Mouse (Mus musculus) forebrain, embryonic 12.5 days (tissue): ENCODE measurements around the gene Dhrs1. TPM values are rescaled to one million over a fixed set of nuclear protein-coding genes. Genes with fewer than 3 reads are reported as not detected.
A peak's percentile ranks its signal among the peaks of the same experiment; 100 is the strongest.

Experiments used
- ATAC-seq: fragments of 200-750 bp; cut with Nextera tagmentation; 2 replicates; pipeline ENCODE4 v1.8.0; 2017; ENCODE audit warnings: moderate TSS enrichment; ENCODE audit not compliant: low FRiP score
- H3K27ac ChIP-seq: fragments of 300-500 bp; sonication (generic); 2 replicates; pipeline ENCODE4 v1.5.1; 2016; ENCODE audit warnings: mild to moderate bottlenecking
- H3K27me3 ChIP-seq: fragments of 300-500 bp; sonication (generic); 2 replicates; pipeline ENCODE4 v1.6.1; 2016; ENCODE audit warnings: mild to moderate bottlenecking
- H3K36me3 ChIP-seq: fragments of 300-500 bp; sonication (generic); replicated peaks from 2 replicates; pipeline ENCODE4 v1.6.1; 2016; ENCODE audit warnings: mild to moderate bottlenecking
- H3K4me1 ChIP-seq: fragments of 300-500 bp; sonication (generic); 2 replicates; pipeline ENCODE4 v1.6.1; 2016
- H3K4me2 ChIP-seq: fragments of 300-500 bp; sonication (generic); 2 replicates; pipeline ENCODE4 v1.6.1; 2016; ENCODE audit warnings: mild to moderate bottlenecking, moderate library complexity
- H3K4me3 ChIP-seq: fragments of 300-500 bp; sonication (generic); replicated peaks from 2 replicates; pipeline ENCODE4 v1.5.1; 2016; ENCODE audit warnings: mild to moderate bottlenecking
- H3K9ac ChIP-seq: fragments of 300-500 bp; sonication (generic); 2 replicates; pipeline ENCODE4 v1.6.1; 2016; ENCODE audit warnings: mild to moderate bottlenecking
- H3K9me3 ChIP-seq: fragments of 300-500 bp; sonication (generic); 2 replicates; pipeline ENCODE4 v1.6.1; 2016
- WGBS: fragments of 180-500 bp; shearing (Covaris S2); methylation state at CpG from one replicate; pipeline ENCODE4 v1.1.7; 2016; 5-methylcytosine and 5-hydroxymethylcytosine counted together
- polyA plus RNA-seq: library from polyadenylated mRNA; unstranded; fragments of >200 nt; fragmentation: Nextera tagmentation; extraction: Ambion mirVana; gene quantifications from 2 replicates; pipeline ENCODE4 v1.2.1, GENCODE M21; 2016

Dhrs1 gene
- 68.8 and 74.1 TPM in 2 replicates for polyA plus RNA-seq

DNA sequence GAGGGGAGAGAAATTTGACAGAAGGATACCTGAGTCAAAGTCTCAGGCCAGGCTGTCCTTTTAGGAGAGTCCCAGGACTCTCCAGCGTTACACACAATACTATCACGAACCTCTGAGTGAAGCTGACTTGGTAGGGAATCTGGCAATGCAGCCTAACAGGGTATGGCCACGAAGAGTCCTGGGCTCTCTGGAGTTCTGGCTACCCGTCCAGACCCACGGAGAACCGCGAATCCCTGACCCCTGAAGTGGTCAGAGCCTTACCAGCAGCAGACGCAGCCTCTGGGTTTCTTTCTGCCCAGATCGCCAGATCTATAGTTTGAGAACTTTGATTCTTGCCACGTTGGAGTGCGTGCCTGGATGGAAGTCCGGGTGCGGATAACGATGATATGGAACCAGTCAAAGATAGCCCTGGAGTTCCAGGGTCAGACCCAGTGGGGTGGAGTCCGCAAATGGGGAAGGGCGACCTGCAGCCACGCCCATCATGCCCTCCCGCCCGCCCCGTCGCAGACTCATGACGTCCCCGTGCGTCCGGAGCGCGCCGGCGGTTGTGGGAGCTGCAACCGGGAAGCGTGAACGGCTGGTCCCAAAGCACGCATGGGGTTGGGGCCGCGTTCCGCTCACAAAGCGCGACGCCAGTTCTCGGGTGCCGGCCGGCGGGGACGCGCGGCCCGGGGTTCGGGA is at the start of gene Dhrs1, which contains the start of gene Nop9:
Dhrs1 (minus strand) TSS at position 511 of the 681 bp plus-strand sequence.
Nop9 (plus strand) TSS at position 514 of the 681 bp plus-strand sequence.
- H3K9me3 ChIP-seq, result no peaks in the 10 kb centered on the region
- peaks cover 26% of the 10 kb centered on the region for H3K36me3 ChIP-seq
- ATAC-seq, result peak; percentile 86
- 1% methylated on average over 48 of the region's 48 CpGs for WGBS
- 0 out of 2 replicates have a peak within 1 kb of the TSS, but pooled peaks have one; percentile 36 for H3K27ac ChIP-seq
- peak within 1 kb of the TSS; percentile 90 for H3K9ac ChIP-seq
- no peaks in the 10 kb centered on the region for H3K27me3 ChIP-seq
- H3K4me3 ChIP-seq, result peak within 1 kb of the TSS; percentile 93
- H3K4me1 ChIP-seq, result peaks cover 33% of the 10 kb centered on the region
- H3K4me2 ChIP-seq, result peak within 1 kb of the TSS; percentile 97

DNA sequence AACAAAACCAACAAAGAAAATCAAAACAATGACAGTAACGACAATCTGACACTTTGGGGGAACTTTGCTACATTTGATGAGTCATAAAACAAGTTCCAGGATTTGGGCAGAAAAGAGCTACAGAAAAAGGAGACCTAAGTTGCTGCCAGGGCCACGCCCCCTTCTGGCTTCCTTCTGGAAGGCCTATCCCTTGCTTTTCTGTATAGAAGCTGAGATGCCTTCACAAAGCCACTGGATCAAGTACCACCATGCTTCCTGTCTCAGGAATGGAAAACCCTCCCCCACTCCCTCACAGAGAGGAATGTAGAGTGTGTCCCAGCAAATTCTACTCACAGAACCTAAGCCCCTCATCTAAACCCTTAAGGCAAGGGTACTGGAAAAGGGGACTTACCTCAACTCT is 48.5 kb upstream of the Dhrs1 start:
- Histone ChIP-seq H3K4me1 (no peaks in the 10 kb centered on the region), H3K4me2 (no peak overlapping the region), H3K9me3 (no peaks in the 10 kb centered on the region), H3K36me3 (no peaks in the 10 kb centered on the region), H3K9ac (no peak overlapping the region), H3K4me3 (no peak overlapping the region), H3K27me3 (peaks cover 18% of the 10 kb centered on the region), H3K27ac (no peak overlapping the region)
- WGBS, result 72% methylated on average over 2 of the region's 2 CpGs
- ATAC-seq, result no peak

DNA sequence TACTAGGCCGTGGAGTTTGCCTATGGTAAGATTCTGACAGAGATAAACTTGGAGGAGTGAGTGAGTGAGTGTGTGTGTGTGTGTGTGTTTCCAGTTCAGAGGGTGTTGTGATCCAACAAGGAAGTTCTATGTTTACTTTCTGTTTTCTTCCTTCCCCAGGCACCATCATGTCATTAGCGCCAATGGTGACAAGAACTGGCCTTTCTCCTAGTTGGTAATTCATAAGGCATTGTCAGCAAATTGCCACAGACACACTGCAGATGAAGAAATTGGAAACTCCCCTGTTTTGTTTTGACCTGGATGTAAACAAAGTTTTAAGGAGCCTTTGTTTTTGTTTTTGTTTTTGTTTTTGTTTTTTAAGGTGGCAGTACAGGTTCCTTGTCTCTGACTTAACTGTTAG is 48.0 kb upstream of the Dhrs1 start:
- H3K4me2 ChIP-seq, result no peak overlapping the region
- H3K9ac ChIP-seq, result no peak overlapping the region
- H3K27ac ChIP-seq, result no peak overlapping the region
- H3K4me3 ChIP-seq, result no peak overlapping the region
- WGBS, result 74% methylated on average over 2 of the region's 2 CpGs
- ATAC-seq, result no peak
- H3K36me3 ChIP-seq, result no peaks in the 10 kb centered on the region
- H3K9me3 ChIP-seq, result no peaks in the 10 kb centered on the region
- H3K4me1 ChIP-seq, result peaks cover 1% of the 10 kb centered on the region
- H3K27me3 ChIP-seq, result peaks cover 22% of the 10 kb centered on the region

DNA sequence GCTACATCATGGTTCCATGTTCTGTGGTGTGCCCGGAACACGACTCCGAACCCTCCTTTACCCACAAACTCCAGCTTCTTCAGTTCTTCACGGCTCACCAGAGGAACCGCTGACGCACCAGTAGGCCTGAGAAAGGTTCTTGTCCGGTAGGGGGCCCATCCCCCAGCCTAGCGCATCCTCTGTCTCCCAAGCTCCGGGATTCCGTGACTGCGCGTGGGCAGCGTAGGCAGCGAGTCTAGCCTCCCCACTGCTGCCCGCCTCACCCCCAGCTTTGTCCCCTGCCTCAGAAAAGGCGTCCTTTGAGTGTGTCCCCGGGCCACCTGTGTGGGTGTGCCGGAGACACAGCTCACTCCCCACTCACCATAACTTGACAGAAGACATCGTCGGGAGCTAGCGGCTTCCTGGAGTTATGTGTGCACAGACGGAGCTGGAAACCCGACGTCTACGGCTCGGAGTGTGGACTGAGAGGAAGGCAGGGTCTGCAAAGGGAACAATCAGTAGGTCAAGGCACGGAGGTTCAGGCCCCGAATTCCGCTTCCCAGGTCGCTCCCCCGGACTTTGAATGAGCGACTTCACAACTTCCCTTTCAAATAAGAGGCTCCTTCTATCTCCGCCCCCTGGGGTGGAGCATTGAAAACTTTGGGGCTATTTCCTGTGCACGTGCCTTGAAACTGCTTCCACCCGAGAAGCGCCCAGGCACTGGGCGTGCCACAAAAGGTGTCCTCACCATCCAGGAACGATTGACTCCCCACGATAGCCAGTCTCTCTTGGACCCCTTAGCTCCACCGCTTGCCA is 43.0 kb upstream of the Dhrs1 start, which contains the start of gene Ripk3:
Ripk3 (minus strand) TSS at position 610 of the 795 bp plus-strand sequence.
- H3K9ac ChIP-seq, result 0 out of 2 replicates have a peak within 1 kb of the TSS, but pooled peaks have one; percentile 12
- no peak within 1 kb of the TSS for H3K27ac ChIP-seq
- H3K4me3 ChIP-seq, result peak within 1 kb of the TSS; percentile 28
- no peak for ATAC-seq
- H3K27me3 ChIP-seq, result peaks cover 73% of the 10 kb centered on the region
- peaks cover 11% of the 10 kb centered on the region for H3K4me1 ChIP-seq
- no peaks in the 10 kb centered on the region for H3K36me3 ChIP-seq
- H3K4me2 ChIP-seq, result peak within 1 kb of the TSS; percentile 44
- no peaks in the 10 kb centered on the region for H3K9me3 ChIP-seq
- WGBS, result 6% methylated on average over 40 of the region's 40 CpGs

DNA sequence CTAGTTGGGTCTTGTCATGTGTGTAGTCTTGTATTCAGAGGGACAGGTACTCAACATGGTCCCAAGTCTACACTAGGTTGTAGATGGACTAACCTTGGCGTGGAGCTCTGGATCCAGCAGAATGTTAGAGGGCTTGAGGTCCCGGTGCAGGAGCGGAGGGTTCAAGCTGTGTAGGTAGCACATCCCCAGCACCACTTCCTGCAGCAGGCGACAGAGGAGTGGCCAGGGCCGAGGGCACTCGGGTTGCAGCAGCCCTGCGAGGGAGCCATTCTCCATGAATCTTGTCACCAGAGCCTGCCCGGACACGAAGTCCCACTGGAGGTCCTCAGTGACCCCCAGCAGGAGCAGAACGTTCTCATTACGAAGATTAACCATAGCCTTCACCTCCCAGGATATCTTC is 42.2 kb upstream of the Dhrs1 start:
- H3K4me1 ChIP-seq, result peaks cover 16% of the 10 kb centered on the region
- H3K4me3 ChIP-seq, result peak overlapping the region; percentile 28
- H3K4me2 ChIP-seq, result no peak overlapping the region; the same call in 1 of the 2 replicates
- WGBS, result 40% methylated on average over 11 of the region's 11 CpGs
- ATAC-seq, result no peak
- H3K9me3 ChIP-seq, result no peaks in the 10 kb centered on the region
- H3K36me3 ChIP-seq, result no peaks in the 10 kb centered on the region
- H3K27me3 ChIP-seq, result peaks cover 80% of the 10 kb centered on the region
- H3K9ac ChIP-seq, result no peak overlapping the region
- H3K27ac ChIP-seq, result no peak overlapping the region

DNA sequence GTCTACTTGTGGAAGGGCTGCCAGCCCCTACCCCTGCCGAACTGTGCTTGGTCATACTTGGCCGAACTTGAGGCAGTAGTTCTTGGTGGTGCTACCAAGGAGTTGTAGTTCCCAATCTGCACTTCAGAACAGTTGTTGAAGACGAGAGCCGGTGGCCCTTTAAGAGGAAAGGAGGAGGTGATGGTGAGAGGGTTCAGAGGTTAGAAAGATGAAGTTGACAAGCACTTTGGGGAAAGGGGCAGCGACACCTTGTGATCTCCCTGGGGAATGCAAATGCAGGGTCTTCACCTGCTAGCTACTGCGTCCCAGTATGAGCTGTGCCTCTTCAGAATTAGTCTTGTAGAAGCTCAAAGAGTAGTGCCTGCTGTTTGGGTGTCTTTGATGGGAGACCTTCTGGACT is 39.7 kb upstream of the Dhrs1 start:
- WGBS, result 16% methylated on average over 6 of the region's 6 CpGs
- H3K27ac ChIP-seq, result no peak overlapping the region
- ATAC-seq, result no peak
- H3K4me2 ChIP-seq, result no peak overlapping the region
- no peaks in the 10 kb centered on the region for H3K36me3 ChIP-seq
- H3K4me1 ChIP-seq, result peaks cover 19% of the 10 kb centered on the region
- no peaks in the 10 kb centered on the region for H3K9me3 ChIP-seq
- no peak overlapping the region for H3K9ac ChIP-seq
- peaks cover 96% of the 10 kb centered on the region for H3K27me3 ChIP-seq
- no peak overlapping the region for H3K4me3 ChIP-seq

DNA sequence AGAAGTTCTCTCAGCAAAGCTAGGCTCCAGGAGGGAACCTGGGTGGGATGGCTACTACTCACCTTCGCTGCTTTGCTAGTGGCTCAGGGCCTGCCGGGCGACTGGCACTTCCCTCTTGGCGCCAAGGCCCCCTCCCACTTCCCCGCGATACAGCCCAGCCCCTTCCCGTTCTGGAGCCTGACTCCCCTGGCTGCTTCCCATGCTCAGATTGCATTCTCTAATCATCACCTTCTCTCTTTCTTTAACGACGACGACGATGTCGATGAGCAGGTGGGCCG is 38.4 kb upstream of the Dhrs1 start, which contains the start of gene Adcy4:
Adcy4 (minus strand) TSS at position 138 of the 278 bp plus-strand sequence.
- no peak for ATAC-seq
- Histone ChIP-seq H3K9ac (peak within 1 kb of the TSS; percentile 17; the same call in 1 of the 2 replicates), H3K4me3 (peak within 1 kb of the TSS; percentile 29), H3K4me1 (peaks cover 19% of the 10 kb centered on the region), H3K27ac (no peak within 1 kb of the TSS), H3K4me2 (peak within 1 kb of the TSS; percentile 45), H3K36me3 (no peaks in the 10 kb centered on the region), H3K9me3 (no peaks in the 10 kb centered on the region), H3K27me3 (peaks cover 84% of the 10 kb centered on the region)
- 3% methylated on average over 13 of the region's 13 CpGs for WGBS

DNA sequence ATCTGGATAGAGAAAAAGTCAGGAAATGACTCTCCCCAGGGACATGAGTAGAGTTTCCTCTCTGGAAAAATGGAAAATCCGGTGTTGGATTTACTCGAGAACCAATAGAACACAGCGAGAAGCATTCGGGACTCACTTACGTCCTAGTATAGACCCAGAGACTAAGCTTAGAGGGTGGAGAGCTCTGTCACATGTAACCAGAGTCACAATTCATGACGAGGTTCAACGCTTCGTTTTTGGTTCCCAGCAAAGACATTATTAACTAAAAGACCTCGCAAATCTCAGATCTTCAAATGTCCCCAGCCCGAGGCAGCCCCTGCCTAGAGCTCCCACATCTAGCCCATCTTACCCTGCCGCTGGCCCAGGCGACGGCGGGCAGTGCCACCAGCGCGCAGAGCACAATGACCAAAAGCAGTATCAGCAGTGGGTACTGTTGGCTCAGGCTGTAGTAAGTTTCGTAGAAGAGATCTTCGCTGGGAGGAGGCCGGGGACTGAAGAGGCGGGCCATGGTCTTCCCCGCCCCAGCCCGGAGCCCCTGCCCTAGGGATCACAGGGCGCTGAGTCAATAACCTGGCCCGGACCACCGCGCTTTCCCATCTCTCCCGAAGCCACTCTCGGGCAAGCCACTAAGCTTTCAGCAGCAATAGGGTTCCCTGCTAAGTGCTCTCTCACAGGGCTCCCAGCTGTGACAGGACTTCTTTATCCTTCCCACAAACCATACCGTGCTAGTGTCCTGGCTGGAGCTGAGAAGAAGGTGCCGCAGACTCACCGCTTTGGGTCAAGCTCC is 37.9 kb upstream of the Dhrs1 start:
- Histone ChIP-seq H3K4me2 (peak overlapping the region; percentile 45), H3K9me3 (no peaks in the 10 kb centered on the region), H3K4me1 (peaks cover 16% of the 10 kb centered on the region), H3K4me3 (peak overlapping the region; percentile 29), H3K27me3 (peaks cover 79% of the 10 kb centered on the region), H3K27ac (no peak overlapping the region), H3K9ac (peak overlapping the region; percentile 17; the same call in 1 of the 2 replicates), H3K36me3 (no peaks in the 10 kb centered on the region)
- no peak for ATAC-seq
- under 1% methylated on average over 31 of the region's 31 CpGs for WGBS

DNA sequence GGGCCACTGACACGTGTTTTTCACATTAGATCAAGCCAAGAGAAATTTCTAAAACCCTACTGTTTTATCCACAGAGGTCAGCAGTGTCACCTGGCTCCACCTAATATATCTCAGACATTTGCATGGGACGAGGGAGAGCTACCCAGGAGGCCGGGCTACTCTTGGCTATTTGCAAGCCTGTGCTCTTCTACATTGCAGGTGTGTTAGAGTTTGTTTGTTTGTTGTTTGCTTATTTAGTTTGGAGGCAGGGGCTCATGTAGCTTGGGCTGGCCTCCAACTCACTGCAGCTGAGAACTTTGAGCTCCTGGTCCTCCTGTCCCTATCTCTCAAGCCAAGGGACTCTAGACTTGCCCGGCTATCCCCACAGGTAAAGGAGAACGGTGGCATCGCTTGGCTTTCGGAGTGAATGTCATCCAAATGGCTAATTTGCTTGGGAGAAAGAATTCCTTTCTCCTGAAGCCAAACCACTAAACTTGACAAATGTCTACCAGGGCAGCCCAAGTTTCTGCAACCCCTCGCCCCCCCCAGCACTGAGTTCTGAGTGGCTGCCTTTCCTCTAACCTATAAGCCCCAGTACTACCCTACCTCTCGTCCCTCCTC is 37.0 kb upstream of the Dhrs1 start:
- Histone ChIP-seq H3K4me1 (peaks cover 12% of the 10 kb centered on the region), H3K4me3 (no peak overlapping the region), H3K27ac (no peak overlapping the region), H3K27me3 (peaks cover 75% of the 10 kb centered on the region), H3K9me3 (no peaks in the 10 kb centered on the region), H3K9ac (no peak overlapping the region), H3K36me3 (no peaks in the 10 kb centered on the region), H3K4me2 (peak overlapping the region; percentile 11)
- 51% methylated on average over 9 of the region's 9 CpGs for WGBS
- no peak for ATAC-seq

DNA sequence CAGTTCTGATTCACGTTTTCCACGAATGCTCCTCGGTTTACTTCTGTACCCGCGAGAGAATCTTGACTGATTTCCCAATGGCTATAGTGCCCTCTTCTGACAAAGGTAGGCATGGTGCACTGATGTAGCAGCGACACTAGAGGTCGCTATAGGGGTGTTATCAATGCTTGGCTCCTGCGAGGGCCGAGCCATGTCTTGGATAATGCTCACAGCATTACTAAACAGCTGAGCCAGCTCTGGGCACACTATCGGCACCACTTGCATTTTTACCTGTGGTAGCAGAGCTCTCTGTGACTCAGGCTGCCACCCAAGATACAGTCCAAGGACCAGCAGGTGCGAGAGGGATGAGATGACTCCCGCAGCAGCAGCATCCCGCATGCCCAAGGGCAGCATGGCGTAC is 35.8 kb upstream of the Dhrs1 start:
- Histone ChIP-seq H3K27ac (no peak overlapping the region), H3K9me3 (no peaks in the 10 kb centered on the region), H3K9ac (no peak overlapping the region), H3K36me3 (no peaks in the 10 kb centered on the region), H3K27me3 (peaks cover 65% of the 10 kb centered on the region), H3K4me1 (peaks cover 12% of the 10 kb centered on the region), H3K4me2 (peak overlapping the region; percentile 34), H3K4me3 (no peak overlapping the region)
- peak; percentile 78 for ATAC-seq
- WGBS, result 13% methylated on average over 14 of the region's 14 CpGs

DNA sequence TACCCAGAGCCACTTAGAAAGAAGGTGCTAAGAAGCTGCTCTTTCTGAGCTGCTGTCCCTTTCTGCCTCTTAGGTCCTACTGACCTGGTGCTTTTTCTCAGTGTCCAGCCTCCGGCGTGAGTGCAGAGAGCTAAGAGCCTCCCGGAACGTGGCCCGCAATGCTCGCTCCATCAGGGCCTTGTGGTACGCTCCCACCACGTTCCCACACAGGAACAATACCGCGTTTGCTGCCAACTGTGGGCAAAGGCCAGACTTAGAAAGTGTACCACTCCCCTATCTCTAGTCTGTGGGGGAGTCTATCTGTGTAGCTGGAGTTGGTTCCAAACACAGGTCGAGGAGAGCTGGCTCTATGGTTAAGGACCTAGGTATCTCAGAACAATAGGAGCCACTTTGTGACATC is 35.2 kb upstream of the Dhrs1 start:
- no peak for ATAC-seq
- Histone ChIP-seq H3K9me3 (no peaks in the 10 kb centered on the region), H3K27ac (no peak overlapping the region), H3K27me3 (peaks cover 60% of the 10 kb centered on the region), H3K9ac (no peak overlapping the region), H3K4me1 (peaks cover 12% of the 10 kb centered on the region), H3K36me3 (no peaks in the 10 kb centered on the region), H3K4me3 (no peak overlapping the region), H3K4me2 (no peak overlapping the region)
- WGBS, result 82% methylated on average over 11 of the region's 11 CpGs

DNA sequence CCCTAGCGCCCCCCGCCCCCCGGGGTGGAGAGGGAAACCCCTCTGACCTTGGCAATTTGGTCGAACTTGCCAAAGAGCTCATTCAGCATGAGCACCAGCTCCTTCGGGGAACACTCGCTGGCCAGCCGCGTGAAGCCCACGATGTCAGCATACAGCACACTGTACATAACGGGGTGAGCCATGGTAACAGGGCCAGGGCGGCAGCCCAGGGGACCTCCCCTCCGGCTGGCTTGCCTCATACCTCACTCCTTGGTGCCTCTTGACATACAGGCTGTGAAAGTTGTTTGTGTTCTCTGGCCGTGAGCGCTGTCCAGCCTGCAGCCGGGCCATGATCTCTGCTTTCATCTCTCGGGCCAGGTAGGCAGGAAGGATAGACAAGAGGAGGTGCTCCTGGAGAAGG is 34.2 kb upstream of the Dhrs1 start:
- Histone ChIP-seq H3K4me2 (no peak overlapping the region), H3K4me3 (no peak overlapping the region), H3K9ac (no peak overlapping the region), H3K27ac (no peak overlapping the region), H3K4me1 (peaks cover 12% of the 10 kb centered on the region), H3K27me3 (peaks cover 49% of the 10 kb centered on the region), H3K9me3 (no peaks in the 10 kb centered on the region), H3K36me3 (no peaks in the 10 kb centered on the region)
- 66% methylated on average over 16 of the region's 16 CpGs for WGBS
- ATAC-seq, result no peak
